Mouse (Mus musculus): ENCODE results near the gene Rasal3.

DNA sequence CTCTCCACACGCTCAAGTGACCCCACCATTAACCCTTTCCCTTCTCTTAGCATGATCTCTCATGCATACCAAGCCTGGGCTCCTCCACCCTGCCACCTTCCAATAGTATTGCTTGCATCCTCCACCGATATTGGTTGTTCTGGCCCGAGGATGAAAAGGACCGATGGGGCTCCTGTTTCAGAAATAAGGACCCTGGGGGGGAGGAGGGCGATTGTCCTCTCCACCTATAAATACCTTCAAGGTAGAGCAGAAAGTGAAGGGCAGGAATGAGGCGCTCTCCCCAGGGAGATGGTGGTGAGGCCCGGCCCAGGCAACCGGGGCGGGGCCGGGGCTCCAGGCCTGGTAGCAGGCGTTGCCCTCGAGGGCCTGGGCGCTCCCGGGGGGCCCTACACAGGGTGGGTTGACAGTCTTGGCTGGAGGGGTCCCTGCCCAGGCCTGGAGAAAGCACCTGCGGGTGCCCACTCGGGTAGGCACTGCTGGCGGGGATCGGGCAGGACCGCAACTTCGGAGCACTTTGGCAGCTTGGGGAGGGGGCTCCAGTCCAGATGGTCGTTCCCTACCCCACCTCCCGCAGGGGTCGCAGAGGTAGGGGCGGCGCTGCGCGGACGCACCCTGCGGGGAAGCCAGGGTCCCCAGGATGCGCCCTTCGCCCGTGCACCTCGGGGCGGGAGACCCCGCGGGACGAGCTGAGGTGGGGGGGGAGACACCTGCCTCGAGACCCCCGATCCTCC is 14.8 kb downstream of the Rasal3 start:
- TF ChIP-seq CTCF (IDR thresholded peaks at IDR 0.05; ENCODE audit: low read depth) (no peak), EP300 (IDR thresholded peaks at IDR 0.05; ENCODE audit: low read depth) (no peak)

All from liver, embryonic 14.5 days (tissue).